Mouse (Mus musculus): Measurements from ENCODE around the gene Lrch4. TPM values are rescaled to one million over a fixed set of nuclear protein-coding genes. Genes with fewer than 3 reads are reported as not detected.

The Lrch4 gene
- polyA plus RNA-seq, 1 experiment from 2014 or later: 50.6 TPM

DNA sequence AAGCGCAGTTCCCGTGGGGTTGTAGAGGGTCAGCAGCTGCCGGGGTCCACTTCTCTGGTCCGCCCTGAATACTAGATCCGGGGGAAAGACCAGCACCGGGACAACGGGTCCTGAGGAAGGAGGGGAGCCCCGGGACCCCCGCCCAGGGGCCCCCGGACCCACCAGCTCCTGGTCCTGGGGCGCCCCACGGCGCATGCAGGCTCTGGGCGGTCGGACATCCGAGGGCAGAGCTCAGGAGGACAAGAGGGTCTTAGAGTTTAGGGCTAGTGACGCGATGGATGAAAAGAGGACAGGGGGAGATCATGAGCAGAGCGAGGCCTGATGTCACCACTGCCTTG, 28.7 kb upstream of the Lrch4 start:
- peaks cover 17% of the 10 kb centered on the region for H3K36me3 ChIP-seq
- H3K9ac ChIP-seq: peak overlapping the region; percentile 86
- peak overlapping the region; percentile 78 for H3K4me3 ChIP-seq (replicated peaks)
- no peaks in the 10 kb centered on the region for H3K9me3 ChIP-seq (replicated peaks)
- ATAC-seq (replicated peaks; ENCODE audit: low FRiP score): peak; percentile 60
- 1% methylated on average over 19 of the region's 19 CpGs for WGBS
- H3K27ac ChIP-seq: peak overlapping the region; percentile 94
- H3K27me3 ChIP-seq: no peaks in the 10 kb centered on the region
- peak overlapping the region; percentile 94 for H3K4me2 ChIP-seq
- peaks cover 38% of the 10 kb centered on the region for H3K4me1 ChIP-seq

DNA sequence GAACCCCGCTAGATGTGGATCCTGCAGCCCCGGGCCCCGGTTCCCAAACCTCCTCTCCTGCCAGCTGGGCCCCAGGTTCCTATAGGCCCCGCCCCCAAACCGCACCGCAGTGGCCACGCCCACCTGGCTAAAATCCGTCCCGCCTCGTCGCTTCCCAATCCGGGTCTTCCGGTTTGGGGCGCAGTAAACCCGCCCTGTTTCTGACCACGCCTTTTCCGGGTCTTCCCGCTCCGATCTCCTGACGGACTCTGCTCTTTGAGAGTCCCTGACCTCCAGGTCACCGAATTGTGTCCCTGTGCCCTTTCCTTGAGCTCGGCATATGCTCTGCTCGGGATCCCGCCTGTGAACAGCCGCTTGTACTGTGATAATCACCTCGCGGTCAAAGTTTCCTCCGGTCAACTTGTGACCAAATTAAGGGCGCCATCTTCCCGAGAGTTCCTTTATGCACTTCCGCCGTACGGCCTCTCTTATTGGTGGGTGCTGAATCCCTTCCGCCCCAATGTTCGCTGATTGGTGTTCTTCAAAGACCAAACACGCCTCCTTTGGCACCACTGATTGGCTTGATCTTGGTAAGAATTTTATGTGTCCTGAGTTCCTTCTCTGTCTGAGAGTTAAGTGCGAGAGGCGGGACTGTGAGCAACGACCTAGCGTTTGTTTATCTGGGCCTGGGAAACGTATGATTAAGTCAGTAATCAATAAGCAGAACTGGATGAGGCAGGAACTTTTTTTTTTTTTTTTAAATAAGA, 28.1 kb upstream of the Lrch4 start, which contains the start of gene Mospd3:
TSS of gene Mospd3 (minus strand) at position 440 of the 746 bp plus-strand sequence.
- WGBS: under 1% methylated on average over 41 of the region's 41 CpGs
- H3K4me2 ChIP-seq: peak within 1 kb of the TSS; percentile 94
- H3K36me3 ChIP-seq: peaks cover 22% of the 10 kb centered on the region
- peak; percentile 93 for ATAC-seq (replicated peaks; ENCODE audit: low FRiP score)
- H3K27me3 ChIP-seq: no peaks in the 10 kb centered on the region
- H3K4me3 ChIP-seq (replicated peaks): peak within 1 kb of the TSS; percentile 78
- H3K9me3 ChIP-seq (replicated peaks): no peaks in the 10 kb centered on the region
- peak within 1 kb of the TSS; percentile 94 for H3K27ac ChIP-seq
- H3K4me1 ChIP-seq: peaks cover 38% of the 10 kb centered on the region
- H3K9ac ChIP-seq: peak within 1 kb of the TSS; percentile 86

DNA sequence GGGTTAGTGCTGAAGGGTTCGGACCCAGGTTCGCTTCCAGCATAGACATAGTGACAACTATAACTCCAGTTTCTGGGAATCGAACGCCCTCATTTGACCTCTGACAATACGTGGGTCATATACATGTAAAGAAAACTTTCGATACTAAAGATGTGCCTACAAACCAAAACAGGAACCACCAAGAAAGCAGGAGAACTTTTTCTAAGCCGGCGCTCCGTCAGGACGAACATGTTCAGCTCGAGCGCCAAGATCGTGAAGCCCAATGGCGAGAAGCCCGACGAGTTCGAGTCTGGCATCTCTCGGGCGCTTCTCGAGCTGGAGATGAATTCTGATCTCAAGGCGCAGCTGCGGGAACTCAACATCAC, 27.6 kb upstream of the Lrch4 start:
- ATAC-seq (replicated peaks; ENCODE audit: low FRiP score): no peak
- WGBS: under 1% methylated on average over 22 of the region's 22 CpGs
- H3K27me3 ChIP-seq: no peaks in the 10 kb centered on the region
- H3K4me1 ChIP-seq: peaks cover 38% of the 10 kb centered on the region
- H3K4me3 ChIP-seq (replicated peaks): peak overlapping the region; percentile 78
- H3K9me3 ChIP-seq (replicated peaks): no peaks in the 10 kb centered on the region
- H3K4me2 ChIP-seq: peak overlapping the region; percentile 94
- peak overlapping the region; percentile 94 for H3K27ac ChIP-seq
- H3K9ac ChIP-seq: peak overlapping the region; percentile 45
- H3K36me3 ChIP-seq: peaks cover 28% of the 10 kb centered on the region

DNA sequence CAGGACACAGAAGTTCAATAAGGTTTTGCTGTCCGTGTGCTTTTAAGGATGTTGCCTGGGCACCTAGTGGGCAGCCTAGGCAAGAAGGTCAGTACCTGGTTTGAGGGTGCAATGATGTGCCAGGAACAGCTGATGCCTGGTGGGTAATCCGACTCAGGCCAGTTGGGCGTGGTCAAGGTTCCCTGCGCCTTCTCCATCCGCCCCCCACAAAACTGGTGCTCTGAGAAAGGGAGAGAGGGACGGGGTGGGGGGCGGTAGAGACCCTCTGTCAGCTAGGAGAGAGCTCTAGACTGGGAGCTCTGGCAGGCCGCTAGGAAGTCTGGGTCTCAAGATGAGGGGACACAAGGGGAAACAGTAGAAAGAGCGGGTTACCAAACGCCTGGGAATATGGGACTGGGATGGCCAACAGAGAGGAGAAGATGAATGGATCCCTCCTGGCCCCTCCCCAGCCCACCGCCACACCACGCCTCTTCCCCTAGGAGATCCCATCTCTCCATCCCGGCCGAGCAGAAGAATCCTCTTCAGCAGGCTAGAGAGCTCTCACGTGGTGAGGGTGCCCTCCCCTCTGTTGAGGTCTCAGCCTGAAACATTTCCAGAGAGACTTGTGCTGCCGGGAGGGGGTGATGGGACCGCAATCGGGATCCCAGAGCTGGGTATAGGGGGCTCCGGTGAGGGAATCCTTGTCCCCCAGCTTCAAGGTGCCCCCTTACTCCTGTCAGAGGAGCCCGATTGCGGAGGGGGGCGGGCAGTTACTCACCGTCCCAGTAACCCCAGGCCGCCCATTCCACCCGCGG, 20.9 kb upstream of the Lrch4 start:
- Histone ChIP-seq H3K4me2 (peak overlapping the region; percentile 56), H3K9me3 (replicated peaks) (no peaks in the 10 kb centered on the region), H3K9ac (0 out of 2 replicates have a peak overlapping the region, but pooled peaks have one; percentile 22), H3K27me3 (no peaks in the 10 kb centered on the region), H3K4me1 (peaks cover 60% of the 10 kb centered on the region), H3K4me3 (replicated peaks) (peak overlapping the region; percentile 43), H3K36me3 (peaks cover 28% of the 10 kb centered on the region), H3K27ac (no peak overlapping the region)
- ATAC-seq (replicated peaks; ENCODE audit: low FRiP score): no peak
- 19% methylated on average over 25 of the region's 26 CpGs for WGBS

DNA sequence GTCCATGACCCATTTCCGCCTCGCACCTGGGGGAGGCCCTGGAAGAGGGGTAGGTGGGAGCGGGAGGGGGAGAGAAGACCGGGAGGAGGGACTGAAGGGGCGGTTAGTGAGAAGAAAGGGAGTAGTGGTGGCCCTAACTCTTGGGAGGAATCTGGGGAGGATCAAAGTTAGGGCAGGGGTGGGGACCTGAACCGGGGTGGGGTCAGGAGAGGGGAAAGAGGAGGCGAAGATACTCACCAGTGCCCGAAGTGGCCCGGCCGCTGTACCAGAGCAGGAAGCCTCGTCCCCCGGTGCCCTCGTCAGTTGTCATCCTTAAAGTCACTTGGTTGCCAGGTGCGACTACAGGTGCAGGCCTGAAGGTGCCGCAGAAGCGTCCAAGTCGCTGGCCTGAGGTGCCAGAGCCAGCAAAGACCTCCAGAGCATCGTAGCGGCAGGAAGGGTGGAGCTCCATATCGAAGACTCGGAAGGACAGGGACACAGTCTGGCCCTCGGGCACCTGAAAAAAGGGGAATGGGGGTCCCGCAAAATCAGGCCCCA, 20.2 kb upstream of the Lrch4 start:
- 14% methylated on average over 23 of the region's 23 CpGs for WGBS
- peaks cover 28% of the 10 kb centered on the region for H3K36me3 ChIP-seq
- no peak for ATAC-seq (replicated peaks; ENCODE audit: low FRiP score)
- no peaks in the 10 kb centered on the region for H3K27me3 ChIP-seq
- H3K9me3 ChIP-seq (replicated peaks): no peaks in the 10 kb centered on the region
- peak overlapping the region; percentile 22; the same call in 1 of the 2 replicates for H3K9ac ChIP-seq
- peaks cover 64% of the 10 kb centered on the region for H3K4me1 ChIP-seq
- H3K4me3 ChIP-seq (replicated peaks): peak overlapping the region; percentile 43
- peak overlapping the region; percentile 56 for H3K4me2 ChIP-seq
- no peak overlapping the region for H3K27ac ChIP-seq

DNA sequence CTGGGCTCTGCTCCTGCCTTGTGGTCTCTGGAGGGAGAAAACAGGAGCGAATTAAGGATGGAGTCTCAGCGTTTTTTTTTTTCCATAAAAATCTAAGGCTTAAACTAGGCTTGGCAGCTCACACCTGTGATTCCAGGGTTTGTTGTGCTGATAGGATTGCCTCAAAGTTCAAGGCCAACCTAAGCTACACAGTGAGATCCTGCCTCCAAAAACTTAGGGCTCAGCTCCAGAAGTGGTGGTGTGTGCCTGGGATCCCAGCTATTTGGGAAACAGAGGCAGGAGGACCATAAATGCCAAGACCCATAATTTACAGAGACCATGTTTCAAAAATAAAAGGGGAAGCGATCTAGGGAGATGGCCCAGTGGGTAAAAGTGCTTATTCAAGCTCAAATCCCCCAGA, 19.6 kb upstream of the Lrch4 start:
- WGBS: 56% methylated on average over 3 of the region's 3 CpGs
- peaks cover 62% of the 10 kb centered on the region for H3K4me1 ChIP-seq

DNA sequence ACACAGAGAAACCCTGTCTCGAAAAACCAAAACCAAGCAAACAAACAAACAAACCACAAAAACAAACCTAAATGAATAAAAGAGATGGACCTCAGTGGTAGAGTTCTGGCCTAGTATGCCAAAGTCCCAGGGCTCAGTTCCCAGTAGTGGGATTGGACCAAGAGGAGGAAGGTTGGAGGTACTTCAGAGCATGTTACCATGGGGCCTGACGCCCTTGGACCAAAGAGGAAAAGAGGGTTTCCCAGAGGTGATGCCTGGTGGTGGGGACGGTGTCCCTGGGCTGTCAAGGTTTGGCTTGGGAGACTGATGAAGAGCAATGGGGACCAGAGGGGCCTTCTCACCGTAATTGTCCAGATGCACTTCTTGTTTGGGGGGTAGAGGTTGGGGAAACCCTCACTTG, 18.9 kb upstream of the Lrch4 start:
- Histone ChIP-seq H3K9ac (peak overlapping the region; percentile 31; the same call in 1 of the 2 replicates), H3K27me3 (no peaks in the 10 kb centered on the region), H3K9me3 (replicated peaks) (no peaks in the 10 kb centered on the region), H3K27ac (peak overlapping the region; percentile 96), H3K4me3 (replicated peaks) (peak overlapping the region; percentile 43), H3K4me2 (peak overlapping the region; percentile 56), H3K36me3 (peaks cover 24% of the 10 kb centered on the region), H3K4me1 (peaks cover 62% of the 10 kb centered on the region)
- 52% methylated on average over 4 of the region's 4 CpGs for WGBS
- ATAC-seq (replicated peaks; ENCODE audit: low FRiP score): no peak

More for the DNA sequence above, 19.6 kb upstream of the Lrch4 start:
- H3K9me3 ChIP-seq (replicated peaks): no peaks in the 10 kb centered on the region
- H3K4me2 ChIP-seq: peak overlapping the region; percentile 56
- peaks cover 28% of the 10 kb centered on the region for H3K36me3 ChIP-seq
- H3K4me3 ChIP-seq (replicated peaks): peak overlapping the region; percentile 43
- no peak for ATAC-seq (replicated peaks; ENCODE audit: low FRiP score)
- no peaks in the 10 kb centered on the region for H3K27me3 ChIP-seq
- no peak overlapping the region for H3K27ac ChIP-seq
- H3K9ac ChIP-seq: no peak overlapping the region; the same call in 1 of the 2 replicates

DNA sequence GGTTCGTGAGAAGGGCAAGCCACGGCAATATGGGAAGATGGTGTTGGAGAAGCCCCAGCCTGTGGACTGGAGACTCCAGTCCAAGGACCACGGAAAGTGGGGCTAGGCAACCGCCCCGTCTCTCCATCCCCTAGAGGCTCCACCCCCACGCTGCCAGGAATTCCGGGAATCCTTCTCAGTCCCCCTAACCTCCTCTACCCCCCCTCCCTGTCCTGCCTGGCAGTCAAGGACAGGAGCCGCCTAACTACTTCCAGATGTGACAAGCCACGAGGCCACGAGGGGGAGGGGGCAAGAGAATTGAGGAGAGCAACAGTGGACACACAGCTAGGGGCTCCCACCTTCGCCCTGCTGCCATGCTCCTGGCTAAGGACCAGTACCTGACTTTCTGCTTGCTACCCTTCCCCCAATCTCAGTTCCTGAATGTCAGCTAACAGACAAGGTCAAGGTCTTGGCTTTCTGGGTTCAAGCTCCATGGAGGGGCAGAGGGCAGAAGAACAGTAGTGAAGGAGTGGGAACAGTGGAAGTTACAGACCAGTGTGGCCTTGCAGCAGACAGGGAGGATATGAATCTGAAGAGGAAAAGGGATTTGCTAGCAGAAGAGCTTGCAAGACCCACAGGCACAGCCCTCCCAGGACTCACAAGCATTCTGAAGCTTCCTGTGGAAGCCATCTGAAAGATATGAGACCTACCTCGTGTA, 18.2 kb upstream of the Lrch4 start:
- H3K4me1 ChIP-seq: peaks cover 62% of the 10 kb centered on the region
- peak overlapping the region; percentile 96 for H3K27ac ChIP-seq
- H3K36me3 ChIP-seq: peaks cover 18% of the 10 kb centered on the region
- 10% methylated on average over 12 of the region's 12 CpGs for WGBS
- no peaks in the 10 kb centered on the region for H3K9me3 ChIP-seq (replicated peaks)
- peak overlapping the region; percentile 31 for H3K9ac ChIP-seq
- H3K27me3 ChIP-seq: no peaks in the 10 kb centered on the region
- H3K4me3 ChIP-seq (replicated peaks): peak overlapping the region; percentile 43
- peak; percentile 57 for ATAC-seq (replicated peaks; ENCODE audit: low FRiP score)
- peak overlapping the region; percentile 56 for H3K4me2 ChIP-seq

DNA sequence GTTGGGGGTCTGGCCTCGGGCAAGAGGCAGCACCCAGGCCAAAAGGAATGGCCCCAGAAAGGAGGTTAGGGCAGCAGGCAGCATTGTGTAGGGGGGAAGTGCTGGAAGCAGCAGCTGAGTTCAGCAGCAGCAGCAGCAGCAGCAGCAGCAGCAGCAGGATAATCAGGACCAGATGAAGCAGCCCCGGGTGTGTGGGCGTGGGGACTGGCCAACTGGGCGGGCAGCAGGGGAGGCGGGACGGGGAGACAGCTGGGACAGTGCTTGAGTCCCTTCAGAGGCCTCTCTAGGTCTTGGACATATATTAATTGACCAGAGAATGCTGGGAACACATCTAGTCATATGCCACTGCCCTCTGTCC, 17.7 kb upstream of the Lrch4 start:
- peaks cover 12% of the 10 kb centered on the region for H3K36me3 ChIP-seq
- peak overlapping the region; percentile 56 for H3K4me2 ChIP-seq
- ATAC-seq (replicated peaks; ENCODE audit: low FRiP score): peak; percentile 67
- 3% methylated on average over 6 of the region's 6 CpGs for WGBS
- peak overlapping the region; percentile 43 for H3K4me3 ChIP-seq (replicated peaks)
- H3K9ac ChIP-seq: peak overlapping the region; percentile 31
- no peaks in the 10 kb centered on the region for H3K9me3 ChIP-seq (replicated peaks)
- H3K4me1 ChIP-seq: peaks cover 62% of the 10 kb centered on the region
- no peaks in the 10 kb centered on the region for H3K27me3 ChIP-seq
- H3K27ac ChIP-seq: peak overlapping the region; percentile 96

DNA sequence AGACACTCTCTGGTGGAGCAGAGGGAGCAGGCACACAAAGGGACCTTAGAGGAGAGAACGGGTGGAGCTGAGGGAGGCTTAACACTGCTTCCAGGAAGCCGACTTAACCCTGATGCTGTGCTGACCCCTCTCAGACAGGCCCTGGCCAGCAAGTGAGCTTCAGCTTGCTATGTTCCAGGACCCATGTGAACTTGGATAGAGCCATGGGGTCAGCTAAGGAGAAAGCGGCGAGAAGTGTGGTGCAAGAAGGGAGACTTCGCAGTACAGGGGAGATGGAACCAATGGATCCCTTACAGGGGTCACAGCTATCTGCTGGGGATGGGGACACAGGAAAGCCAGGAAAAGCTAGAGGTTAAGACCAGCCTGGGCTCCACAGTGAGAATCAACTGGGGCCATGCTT, 15.8 kb upstream of the Lrch4 start:
- H3K36me3 ChIP-seq: no peaks in the 10 kb centered on the region
- ATAC-seq (replicated peaks; ENCODE audit: low FRiP score): no peak
- H3K4me2 ChIP-seq: no peak overlapping the region
- H3K9ac ChIP-seq: no peak overlapping the region
- 70% methylated on average over 5 of the region's 5 CpGs for WGBS
- 0 out of 2 replicates have a peak, but pooled peaks cover 4% of the 10 kb centered on the region for H3K27me3 ChIP-seq
- no peaks in the 10 kb centered on the region for H3K9me3 ChIP-seq (replicated peaks)
- no peak overlapping the region for H3K4me3 ChIP-seq (replicated peaks)
- H3K27ac ChIP-seq: peak overlapping the region; percentile 56; the same call in 1 of the 2 replicates
- H3K4me1 ChIP-seq: peaks cover 57% of the 10 kb centered on the region

DNA sequence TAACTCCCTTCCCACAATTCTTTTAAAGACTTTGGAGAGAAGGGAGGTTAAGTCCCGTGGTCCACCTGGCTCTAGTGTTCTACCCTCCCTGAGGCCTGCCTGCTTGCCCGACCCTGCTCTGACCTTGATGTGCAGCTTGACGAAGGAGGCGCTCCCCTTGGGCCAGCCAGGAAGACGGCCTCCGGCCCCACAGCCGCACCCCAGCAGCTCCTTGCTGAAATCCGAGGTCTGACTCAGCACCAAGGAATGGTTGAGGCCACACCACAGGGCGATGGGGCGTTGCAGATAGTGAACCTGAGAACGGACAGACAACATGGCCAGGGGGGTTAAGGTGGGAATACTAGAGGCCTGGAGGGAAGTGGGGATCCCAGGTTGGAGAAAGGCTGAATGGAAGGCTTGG, 15.4 kb upstream of the Lrch4 start, which contains the start of gene Pcolce:
TSS of gene Pcolce (minus strand) at position 235 of the 400 bp plus-strand sequence.
- no peaks in the 10 kb centered on the region for H3K36me3 ChIP-seq
- H3K9ac ChIP-seq: no peak within 1 kb of the TSS
- 22% methylated on average over 11 of the region's 11 CpGs for WGBS
- H3K9me3 ChIP-seq (replicated peaks): no peaks in the 10 kb centered on the region
- no peak for ATAC-seq (replicated peaks; ENCODE audit: low FRiP score)
- H3K27ac ChIP-seq: peak within 1 kb of the TSS; percentile 56; the same call in 1 of the 2 replicates
- 0 out of 2 replicates have a peak, but pooled peaks cover 4% of the 10 kb centered on the region for H3K27me3 ChIP-seq
- H3K4me1 ChIP-seq: peaks cover 53% of the 10 kb centered on the region
- no peak within 1 kb of the TSS for H3K4me2 ChIP-seq
- no peak within 1 kb of the TSS for H3K4me3 ChIP-seq (replicated peaks)

Data from kidney, embryonic 15.5 days (tissue).